Mouse (Mus musculus) regulatory T cell (primary cell): Measurements from ENCODE around the gene Arf3.

Source experiments
- in situ Hi-C: fragments of 300-600 bp; cut with MboI, MseI; formaldehyde crosslinking; loops from one replicate; pipeline ENCODE4 v1.15.1; 2025; ENCODE audit warnings: high pct_unique_total_duplicates

Gene Arf3

DNA sequence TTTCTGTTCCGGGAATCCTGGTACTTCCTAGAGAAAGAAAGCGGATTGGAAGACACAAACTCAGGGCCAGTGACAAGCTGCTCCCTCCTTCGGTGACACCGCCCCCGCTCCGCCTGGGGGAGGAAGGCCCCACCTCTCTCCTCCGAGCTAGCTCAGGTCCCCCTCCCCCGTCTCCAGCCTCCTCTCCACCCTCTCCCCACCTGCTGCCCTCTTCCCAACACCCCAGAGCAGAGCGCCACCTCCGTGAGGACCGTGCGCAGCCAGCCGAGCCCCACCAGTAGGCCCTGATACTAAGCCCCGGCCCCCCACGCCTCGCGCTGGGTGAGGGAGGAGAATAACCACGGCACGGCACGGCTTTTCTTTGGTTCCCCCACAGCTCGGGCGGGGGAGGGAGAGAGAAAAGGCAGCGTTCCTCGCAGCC, 803 bp downstream of the Arf3 start:
- in situ Hi-C loops = no loop called here

DNA sequence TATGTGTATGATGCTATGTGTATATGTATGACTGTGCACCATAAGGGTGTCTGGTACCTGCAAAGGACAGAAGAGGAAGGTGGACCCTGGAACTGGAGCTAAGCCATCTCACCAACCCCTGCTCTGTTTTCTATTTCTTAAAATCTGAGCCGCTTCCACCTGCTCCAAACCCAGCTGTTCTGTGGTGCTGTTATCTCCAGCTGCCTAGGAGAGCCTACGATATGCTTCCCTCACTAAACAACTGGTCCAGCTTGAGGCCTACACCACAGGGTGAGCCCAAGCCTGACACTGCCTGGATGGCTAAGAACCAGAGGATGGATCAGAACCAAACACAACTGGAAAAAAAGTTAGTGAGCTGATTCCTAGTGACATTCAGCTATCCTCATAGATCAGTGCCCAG, 8.9 kb downstream of the Arf3 start:
- in situ Hi-C loops = no loop called here

DNA sequence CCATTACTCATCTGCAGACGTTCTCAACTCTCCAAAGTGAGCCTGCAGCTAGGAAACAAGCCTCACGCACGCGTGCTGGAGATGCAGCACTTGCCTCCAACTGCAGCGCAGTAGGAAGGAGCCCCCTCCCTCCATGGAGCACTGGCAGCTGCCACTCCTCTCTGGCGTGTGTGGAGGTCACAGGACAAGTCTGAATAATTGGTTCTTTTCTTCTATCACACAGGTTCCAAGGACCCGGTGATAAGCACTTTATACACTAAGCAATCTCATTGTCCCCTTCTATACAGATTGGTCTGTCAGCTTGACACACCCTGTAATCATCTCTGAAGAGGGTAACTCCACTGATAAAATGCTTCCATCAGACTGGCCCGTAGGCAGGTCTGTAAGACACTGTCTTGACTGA, 10.0 kb downstream of the Arf3 start:
- in situ Hi-C loops = no loop called here

DNA sequence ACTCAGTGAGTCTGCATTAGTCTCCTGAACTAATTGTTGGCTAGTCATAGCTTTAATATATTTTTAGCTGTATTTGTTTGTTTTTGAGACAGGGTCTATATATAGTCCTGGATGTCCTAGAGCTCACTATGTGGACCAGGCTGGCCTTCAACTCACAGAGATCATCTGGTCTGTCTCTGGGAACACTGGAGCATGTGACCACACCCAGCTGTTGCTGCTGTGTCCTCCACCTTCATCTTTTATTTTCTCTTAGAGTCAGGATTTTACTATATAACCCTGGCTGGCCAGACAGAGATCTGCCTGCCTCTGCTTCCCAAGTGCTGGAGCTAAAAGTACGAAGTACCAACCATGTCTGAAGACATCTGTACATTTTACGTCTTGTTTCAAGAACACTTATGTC, 13.9 kb downstream of the Arf3 start:
- in situ Hi-C loops = no loop called here

DNA sequence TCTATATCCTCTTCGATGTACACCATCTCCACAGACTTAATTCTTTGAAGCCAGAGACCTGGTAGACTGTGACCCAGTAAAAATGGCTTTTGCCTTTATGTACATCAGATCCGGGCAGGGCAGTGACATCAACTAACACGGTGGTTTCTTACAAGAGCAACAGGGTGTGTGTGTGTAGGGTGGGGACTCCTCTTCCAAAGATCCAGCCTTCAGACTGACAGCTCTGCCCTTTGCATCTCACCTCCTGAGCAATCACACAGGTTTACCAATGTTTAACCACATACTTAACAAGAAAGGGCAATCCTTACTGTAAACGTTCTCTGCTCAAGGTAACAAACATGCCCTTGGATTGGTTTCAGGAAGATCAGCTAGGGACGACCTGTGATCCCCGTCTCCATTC, 15.7 kb downstream of the Arf3 start:
- in situ Hi-C loops = no loop called here

DNA sequence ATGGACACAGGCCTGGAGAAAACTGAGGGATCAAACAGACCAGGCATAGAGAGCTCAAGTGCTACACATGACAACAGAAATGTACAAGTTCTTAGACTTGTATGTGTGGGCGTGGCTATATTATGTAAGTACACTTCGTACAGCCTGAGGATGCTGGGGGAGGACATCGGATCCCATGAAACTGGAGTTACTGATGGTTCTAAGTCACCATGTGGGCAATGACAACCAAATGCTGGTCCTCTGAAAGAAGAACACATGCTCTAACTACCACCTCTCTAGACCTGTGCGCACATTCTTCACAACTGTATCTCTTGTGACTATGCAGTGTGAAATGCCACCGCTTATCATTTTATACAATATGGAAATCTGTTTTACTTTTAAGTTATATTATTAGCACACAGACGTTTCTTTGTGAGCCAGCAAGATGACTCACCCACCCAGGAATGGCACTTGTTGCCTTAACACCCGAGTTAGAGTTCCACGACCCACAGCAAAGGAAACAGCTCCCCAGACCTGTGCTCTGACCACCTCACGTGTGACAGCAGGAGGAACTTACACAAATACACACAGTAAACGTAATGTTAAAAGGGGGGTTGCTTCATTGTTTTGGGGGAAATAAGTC, 16.6 kb downstream of the Arf3 start:
- in situ Hi-C loops = no loop called here

DNA sequence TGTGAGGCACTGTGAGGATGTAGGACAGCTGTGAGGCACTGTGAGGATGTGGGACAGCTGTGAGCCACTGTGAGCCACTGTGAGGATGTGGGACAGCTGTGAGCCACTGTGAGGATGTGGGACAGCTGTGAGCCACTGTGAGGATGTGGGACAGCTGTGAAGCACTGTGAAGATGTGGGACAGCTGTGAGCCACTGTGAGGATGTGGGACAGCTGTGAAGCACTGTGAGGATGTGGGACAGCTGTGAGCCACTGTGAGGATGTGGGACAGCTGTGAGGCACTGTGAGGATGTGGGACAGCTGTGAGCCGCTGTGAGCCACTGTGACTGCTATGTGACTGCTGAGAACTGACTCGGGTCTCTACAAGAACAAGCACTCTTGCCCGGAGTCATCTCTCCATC, 19.2 kb downstream of the Arf3 start:
- in situ Hi-C loops = loop anchor here (5.0 kb wide), 1 partner anchor 713 kb away; the partner anchor contains the start of gene Nckap5l

DNA sequence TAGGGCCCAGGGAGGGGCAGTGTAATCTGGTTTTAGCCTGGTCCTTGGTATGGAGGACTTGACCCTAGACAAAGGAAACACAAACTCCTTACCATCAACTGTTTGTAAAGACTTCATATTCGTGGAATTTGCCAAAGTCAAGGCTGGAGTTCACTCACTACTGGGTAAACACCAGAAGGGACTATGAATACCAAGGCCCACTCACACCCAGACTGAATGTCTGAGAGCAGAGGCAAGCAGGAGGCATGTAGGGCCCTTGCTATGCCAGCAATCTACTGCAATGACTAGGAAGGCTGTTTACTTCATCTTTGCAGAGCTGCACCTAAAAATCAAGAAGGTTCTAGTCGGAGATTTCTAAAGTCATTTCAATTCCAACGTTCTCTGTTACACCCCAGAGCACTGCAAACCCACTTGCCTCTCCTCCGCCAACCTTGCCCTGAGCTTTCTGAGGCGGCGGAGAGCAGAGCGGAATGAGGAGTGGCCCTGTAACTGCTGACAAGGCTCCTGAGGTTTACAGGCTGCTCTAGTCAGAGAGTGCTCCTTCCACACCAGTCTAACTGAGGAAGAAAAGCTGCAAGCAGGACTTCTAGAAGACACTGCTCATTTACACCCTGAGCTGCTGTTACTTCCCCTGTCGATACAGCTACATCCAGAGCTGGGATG, 20.1 kb downstream of the Arf3 start:
- in situ Hi-C loops = loop anchor here (5.0 kb wide), 1 partner anchor 714 kb away; the partner anchor contains the start of gene Nckap5l

DNA sequence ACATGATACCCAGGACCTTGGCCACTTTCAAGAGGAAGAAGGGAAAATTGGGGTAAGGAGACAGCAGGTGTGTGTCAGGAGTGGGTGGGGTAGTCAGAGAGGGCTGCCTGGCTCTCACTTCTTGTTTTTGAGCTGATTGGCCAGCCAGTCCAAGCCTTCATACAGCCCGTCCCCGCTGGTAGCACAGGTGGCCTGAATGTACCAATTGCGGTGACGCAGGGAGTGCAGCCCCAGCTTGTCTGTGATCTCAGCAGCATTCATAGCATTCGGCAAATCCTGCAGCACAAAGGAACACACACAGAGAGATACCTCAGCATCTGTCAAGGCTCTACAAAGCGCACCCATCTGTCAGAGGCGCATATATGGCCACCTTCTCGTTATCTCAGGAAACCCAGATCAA, 22.8 kb downstream of the Arf3 start:
- in situ Hi-C loops = loop anchor here (5.0 kb wide), 1 partner anchor 717 kb away; the partner anchor contains the start of gene Nckap5l

DNA sequence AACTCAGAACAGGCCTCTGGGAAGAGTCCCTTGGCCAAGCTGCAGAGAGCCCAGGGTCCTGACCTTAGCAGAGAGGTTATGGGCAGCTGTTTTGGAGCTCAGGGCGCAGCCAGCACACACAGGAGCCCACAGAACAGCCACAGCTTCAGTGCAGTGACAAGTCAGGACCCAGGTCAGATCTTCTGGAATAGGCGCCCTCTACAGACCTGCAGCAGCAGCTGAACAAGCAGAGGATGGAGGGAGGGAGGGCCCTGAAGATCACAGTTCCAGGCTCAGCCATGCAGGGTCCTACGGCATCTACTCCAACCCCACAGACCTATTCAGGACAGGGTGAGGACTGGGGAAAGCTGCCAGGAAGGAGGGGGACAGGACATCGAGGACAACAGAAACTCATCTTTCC, 24.2 kb downstream of the Arf3 start:
- in situ Hi-C loops = no loop called here

DNA sequence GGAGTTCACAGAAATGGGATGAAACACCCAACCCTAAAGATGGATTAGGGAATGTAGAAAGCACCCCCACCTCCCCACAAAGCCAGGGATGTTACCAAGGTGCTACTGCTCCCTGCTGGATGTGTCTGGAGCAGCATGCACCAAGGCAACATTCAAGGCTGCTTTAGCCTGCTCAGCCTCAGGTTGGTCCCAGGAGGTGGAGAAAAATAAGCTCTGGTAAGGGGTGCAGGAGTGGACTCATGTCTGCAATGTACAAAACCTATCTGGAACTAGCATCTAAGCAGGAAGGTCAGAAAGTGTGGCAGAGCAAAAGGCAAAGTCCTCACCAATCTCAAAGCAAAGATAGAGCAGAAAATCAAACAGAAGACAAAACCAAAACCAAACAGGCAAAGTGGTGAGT, 25.1 kb downstream of the Arf3 start:
- in situ Hi-C loops = no loop called here

DNA sequence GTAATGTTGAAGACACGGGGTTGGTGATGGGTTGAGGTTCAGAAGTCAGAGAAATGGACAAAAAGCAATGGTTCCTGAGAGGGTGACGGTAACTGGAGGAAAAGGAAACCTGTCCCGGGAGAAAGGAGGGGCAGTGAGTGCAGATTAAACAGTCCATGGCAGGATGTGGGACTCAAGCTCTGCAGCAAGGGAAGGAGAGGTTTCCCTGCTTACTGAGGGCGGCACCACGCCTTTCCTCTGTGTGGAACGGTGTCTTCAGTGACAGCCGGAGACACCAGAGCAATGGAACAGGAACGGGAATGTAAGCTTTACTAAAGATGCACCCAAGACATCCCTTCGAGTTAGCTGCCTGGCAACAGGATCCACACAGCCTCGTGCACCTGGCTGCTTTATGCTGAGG, 26.5 kb downstream of the Arf3 start:
- in situ Hi-C loops = no loop called here

DNA sequence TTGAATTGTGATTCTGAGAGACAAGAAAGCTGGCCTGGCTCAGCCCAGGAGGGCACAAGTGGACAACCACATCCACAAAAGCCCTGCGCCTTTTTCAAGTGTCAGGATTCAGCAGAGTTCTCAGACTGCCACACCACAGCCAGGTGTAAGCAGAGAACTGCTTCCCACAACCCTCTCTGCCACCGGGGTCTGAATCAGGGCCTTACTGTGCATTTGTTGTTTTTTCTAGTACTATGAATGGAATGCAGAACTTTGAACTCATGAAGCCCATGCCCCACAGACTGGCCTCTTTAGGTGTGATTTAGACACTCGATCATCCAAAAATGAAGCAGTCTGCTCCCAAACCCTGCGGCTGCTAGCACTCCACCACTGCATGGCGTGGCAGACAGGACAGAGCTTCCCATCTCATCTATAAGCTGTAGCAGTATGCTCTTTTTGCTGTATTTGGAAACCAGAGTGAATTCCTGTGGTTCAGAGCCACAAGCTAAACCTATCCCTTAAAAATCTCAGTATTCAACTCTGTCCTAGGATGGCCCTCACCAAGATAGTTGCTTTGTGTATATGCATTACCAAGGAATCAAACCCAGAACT, 28.9 kb downstream of the Arf3 start:
- in situ Hi-C loops = no loop called here

DNA sequence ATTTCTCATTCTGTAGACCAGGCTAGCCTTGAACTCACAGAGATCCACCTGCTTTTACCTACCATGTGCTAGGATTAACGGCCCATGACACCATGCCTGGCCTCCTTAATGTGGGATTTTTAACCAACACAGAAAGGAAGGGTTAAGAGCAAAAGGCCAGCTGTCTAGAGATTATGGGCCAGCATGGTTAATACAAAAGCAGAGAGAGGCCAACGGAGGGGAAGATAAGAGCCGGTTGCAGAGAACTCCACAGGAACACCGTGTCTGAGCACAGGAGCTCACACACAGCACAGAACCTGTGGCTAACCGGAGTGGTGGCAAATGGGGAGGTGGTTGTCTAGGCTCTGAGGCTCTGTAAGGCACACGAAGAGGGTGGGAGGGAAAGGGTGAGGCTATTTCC, 29.6 kb downstream of the Arf3 start:
- in situ Hi-C loops = no loop called here

DNA sequence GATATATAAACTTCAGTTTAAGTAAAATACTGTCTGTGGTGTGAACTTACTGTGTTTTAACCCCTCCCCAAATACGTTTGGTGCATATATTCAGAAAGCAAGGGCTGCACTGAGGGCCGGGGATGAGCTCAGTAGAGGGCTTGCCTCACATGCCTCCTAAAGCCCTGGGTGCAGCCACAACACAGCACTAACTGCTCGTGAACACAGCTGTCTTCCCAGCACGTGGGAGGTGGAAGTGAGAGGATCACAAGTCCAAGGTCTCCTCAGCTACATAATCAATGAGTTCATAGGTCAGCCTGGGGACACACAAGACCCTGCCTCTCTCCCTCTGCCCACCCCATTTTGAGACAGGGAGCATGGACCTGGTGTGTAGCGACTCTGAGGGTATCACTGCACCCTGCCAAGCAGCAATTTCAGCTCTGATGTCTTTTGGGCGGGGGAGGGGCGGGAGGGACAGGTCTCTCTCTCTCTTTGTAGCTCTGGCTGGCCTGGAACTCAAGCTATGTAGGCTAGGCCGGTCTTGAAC, 30.9 kb downstream of the Arf3 start:
- in situ Hi-C loops = no loop called here

DNA sequence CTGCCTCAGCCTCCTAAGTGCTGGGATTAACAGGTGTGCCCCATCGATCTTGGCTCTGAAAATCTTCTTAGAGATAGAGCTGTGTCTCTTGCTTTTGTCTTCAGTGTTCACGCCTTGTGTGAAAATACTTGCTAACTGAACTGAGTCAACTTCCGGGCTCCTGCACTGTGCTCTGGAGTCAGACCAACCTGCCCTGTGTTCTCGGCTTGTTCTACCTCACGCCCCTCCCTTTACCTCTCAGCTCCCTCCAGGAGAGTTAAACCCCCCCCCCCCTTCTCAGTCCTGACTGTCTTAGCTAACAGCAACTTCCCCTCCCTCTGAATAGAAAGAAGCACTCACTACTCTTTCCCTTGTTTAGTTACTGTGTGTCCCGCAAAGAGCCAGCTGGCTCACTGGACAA, 32.2 kb downstream of the Arf3 start:
- in situ Hi-C loops = no loop called here

DNA sequence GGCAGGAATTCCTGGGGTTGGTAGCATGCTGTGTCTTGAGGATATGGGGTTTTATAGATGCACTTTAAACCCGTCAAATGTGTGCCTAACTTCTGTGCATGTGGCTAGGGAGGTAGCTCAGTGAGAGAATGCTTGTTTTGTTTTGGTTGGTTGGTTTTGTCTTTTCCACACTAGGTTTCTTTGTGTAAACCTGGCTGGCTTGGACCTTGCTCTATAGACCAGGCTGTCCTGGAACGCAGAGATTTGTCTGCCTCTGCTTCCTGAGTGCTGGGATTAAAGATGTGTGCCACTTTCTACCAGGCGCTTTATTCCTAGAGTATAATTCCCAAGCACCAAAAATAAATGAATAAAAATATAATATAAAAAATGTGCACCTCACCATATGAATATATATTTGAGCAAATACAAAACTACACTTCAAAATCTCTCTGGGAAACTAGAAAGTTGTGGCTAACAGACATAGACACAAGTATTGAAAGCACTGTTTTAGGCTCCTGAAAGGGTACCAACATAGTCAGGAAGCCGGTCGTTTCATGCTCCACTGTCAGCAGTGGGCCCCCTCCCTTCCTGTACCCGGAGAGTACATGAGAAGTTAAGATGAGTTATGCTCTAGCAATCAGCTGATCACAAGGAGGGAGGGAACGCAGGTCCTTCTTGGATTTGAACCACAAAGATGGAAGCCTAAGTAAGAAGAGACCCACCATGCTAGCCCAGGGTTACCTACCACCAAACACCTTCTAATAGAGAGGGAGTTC, 33.0 kb downstream of the Arf3 start:
- in situ Hi-C loops = loop anchor here (5.0 kb wide), 1 partner anchor 302 kb away; no protein-coding TSS in a partner anchor

DNA sequence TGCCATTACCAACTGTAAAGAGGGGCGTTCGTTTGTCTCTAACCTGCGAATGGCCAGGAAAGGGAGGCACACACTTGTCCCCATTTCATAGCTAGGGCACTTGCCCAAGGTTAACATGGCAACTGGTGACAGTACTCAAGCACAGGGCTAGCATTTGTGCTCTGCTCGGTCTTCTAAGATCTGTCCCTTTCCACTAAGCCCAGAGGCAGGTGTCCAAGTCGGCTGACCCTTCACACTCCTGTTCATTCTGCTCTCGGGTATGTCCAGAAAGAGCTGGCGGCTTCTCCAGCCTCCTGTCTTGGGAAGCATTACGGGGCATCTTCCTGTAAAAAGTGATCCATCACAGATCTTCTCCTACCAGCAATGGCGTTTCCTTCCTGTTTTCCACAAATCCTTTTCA, 34.6 kb downstream of the Arf3 start:
- in situ Hi-C loops = loop anchor here (5.0 kb wide), 1 partner anchor 304 kb away; no protein-coding TSS in a partner anchor

DNA sequence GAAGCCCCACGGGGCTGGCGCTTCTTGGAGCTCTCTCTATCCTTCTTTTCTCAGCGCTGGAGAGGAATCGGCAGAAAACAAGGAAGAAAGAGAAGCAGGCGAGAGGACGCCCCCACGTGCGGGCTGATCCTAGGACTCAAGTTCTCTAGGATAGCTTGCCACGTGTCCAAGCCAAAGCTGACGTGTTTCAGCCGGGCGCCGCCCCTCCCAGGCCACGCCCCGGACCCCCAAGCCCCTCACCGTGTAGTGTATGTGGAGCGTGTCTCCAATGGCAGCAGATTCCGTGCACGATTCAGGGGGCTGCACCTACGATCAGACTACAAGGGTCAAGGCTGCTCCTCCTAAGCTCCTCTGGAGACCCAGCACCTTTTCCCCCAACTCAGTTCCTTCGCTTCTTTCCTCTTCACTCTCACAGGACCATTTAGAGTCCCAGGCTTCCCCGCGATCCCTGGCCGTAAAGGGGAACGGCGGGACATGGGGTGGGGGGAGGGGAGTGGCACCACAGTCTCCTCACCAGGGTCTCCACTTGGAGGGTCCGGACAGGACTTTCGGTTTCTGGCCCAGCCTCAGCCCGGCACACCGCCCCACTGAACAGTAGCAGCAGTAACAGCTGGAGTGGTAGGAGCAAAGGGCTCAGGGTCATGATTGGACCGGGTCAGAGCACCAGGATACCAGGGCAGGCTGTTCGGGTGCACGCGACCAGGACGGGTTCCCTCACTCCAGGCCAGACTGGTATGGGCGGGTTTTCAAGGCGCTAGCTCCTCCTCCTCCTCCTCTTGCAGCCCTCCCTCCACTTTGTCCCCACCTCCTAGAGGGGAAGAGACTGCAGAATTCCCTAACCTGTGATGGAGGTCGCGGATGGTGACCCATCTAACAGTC, 35.3 kb downstream of the Arf3 start, which contains the start of gene Fkbp11:
Fkbp11 (minus strand) TSS at position 756 of the 879 bp plus-strand sequence.
- in situ Hi-C loops = loop anchor here (5.0 kb wide), 1 partner anchor 305 kb away; no protein-coding TSS in a partner anchor

DNA sequence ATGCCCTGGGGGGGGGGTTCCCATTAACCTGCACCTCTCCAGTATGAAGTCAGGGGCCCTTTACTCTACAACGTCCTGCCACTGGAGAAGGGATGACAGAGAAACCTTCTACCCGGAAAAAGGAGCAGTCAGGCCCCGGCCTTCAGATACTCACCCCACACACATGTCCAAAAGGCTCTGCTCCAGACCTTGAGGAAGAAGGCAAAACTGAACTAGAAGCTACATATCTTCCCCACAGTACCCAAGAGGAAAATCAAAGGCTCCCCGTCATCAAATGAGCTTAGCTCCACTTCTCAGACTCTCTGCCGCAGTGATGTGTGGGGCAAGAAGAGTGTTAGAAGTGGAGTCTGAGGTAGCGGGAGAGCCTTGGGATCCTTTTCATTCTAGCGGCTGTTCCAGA, 36.3 kb downstream of the Arf3 start:
- in situ Hi-C loops = loop anchor here (5.0 kb wide), 1 partner anchor 306 kb away; no protein-coding TSS in a partner anchor

DNA sequence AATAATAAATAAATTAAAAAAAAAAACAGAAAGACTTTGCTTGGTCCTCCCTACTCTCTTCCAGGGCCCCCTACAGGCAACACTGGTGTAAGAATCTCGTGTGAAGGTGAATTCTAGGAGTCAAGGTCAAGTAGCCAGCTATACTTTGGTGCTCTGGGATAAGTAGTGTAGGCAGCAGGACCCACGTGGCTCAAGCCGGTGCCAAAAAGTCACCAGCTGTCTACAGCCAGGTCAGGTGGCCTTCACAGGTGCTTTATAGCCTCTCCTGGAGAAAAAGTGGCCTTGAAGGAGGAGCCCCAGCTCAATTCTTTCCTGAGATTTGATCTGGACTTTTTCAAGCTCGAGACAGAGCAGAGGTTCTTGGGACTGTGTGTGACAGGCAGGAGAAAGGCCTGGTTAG, 36.9 kb downstream of the Arf3 start:
- in situ Hi-C loops = loop anchor here (5.0 kb wide), 1 partner anchor 306 kb away; no protein-coding TSS in a partner anchor
